Mouse (Mus musculus) thymus, postnatal 10 days (tissue): ENCODE measurements at regions not wholly inside any gene's neighbourhood (a gene's known extent, or its start where the extent isn't known, plus 50 kb on each side); places are given as distances from the start of the nearest gene placed in this dataset.

Experiments
- DNase-seq, 2 experiments: peaks; one replicate each; pipeline ENCODE4 v3.0.0; 2021; ENCODE audit warnings: low spot score in 2 of 2

DNA sequence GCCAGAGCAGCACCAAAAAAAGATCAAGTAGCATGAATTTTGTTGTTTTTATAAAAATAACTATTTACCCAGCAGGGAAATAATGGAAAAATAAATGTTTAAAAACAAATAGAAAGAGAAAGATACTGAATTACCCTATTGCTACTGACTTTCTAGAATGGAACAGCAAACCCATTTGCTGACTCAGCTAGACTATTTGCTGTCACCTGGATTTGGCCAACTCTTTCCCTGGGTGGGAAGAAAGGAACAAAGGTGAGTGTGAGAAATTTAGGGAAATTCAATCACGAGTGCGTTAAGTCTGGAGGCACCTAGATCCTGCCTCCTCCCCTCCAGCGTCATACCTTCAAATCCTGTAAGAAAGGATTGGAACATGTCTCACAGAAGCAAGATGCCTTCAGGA, 110.2 kb downstream of the Tmsb4x start:
- no peak for DNase-seq

DNA sequence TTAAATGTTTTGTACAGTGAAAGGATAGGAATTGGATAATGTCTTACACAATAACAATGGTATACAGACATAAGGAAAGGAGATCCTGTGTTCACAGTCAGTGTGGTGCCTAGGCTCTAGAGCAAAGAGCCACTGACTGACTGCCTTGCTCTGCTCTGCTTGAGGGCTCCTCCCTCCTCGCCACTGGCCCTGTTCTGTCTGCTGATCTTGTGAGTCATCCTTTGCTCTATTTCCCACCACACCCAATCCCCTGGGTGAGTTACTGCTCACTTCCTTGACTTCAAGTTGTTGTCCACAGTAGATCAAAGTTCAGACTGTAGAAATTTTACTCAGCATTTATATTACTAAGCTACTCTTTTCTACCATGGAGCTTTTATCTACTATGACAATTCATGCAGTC, 117.3 kb downstream of the Tmsb4x start:
- DNase-seq, result no peak

DNA sequence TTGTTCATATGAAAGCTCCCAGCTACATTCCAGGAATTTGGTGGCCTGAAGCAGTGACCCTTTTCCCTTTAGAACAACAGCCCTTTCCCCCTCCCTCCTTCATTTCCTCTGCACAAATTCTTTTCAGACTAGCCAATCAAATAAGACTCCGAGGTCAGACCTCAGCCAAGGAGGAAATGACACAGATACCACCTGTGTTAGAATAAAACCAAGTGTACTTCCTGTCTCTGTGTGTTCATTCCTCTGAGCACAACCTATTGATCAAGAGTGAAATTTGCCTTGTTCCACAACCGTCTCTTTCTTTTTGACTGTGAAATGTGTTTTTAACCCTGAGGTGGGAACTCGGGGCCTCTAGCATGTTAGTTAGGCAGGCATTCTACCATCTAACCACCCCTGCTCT, 120.2 kb downstream of the Tmsb4x start:
- DNase-seq, result peak; percentile 10

DNA sequence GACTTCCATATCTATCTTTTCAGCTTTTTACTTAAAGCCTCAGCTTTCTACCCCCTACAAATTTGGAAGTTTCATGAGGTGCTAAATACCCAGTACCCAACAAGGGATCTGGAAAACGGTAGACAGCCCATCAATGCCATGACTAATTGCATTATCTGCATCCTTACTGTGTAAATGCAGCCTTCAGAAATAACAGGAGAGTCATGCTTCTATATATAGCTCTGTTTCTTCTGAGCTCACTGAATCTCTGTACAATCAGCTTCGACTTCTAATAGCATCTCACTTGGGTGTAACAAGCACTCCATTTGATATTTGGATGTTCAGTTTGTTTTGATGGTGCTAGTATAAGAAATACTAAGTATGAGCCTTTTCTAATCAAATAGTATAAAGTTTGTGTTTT, 120.7 kb downstream of the Tmsb4x start:
- DNase-seq, result no peak

DNA sequence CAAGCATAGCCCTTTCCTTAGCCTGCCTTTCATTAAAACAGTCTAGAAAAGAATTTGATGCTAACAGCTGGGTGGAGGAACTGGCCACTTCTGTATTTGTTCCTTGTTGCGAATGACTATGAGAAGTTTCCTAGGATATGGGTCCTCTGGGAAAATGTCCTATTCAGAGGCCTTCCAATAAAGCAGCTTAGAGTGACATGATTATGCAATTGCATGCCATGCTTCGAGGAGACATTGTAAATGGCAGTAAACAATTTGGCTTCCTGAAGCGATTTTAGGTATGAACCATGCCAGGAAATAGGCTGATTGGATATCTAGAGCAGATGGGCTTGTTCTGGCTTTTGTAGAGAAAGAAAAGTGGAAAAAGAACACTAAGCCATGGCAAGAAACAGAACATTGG, 128.3 kb downstream of the Tmsb4x start:
- DNase-seq, result no peak

DNA sequence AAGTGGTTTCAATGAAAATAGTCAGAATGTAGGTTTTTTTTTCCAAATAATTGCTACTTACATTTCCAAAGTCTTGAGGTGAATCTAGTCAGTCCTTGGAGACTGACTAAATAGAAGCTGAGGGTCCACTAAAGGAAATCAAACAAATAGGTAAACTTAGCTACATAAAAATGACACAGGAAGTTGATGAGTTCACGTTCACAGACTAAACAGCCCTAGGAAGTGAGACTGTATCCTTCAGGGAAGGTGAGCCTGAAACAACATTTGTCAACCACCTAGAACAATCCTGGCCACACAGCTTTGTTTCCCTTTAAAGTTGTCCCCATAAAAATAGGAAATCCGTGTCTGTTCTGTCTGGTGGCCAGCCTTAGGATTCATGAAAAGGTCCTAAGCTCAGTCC, 140.0 kb downstream of the Tmsb4x start:
- DNase-seq, result no peak

DNA sequence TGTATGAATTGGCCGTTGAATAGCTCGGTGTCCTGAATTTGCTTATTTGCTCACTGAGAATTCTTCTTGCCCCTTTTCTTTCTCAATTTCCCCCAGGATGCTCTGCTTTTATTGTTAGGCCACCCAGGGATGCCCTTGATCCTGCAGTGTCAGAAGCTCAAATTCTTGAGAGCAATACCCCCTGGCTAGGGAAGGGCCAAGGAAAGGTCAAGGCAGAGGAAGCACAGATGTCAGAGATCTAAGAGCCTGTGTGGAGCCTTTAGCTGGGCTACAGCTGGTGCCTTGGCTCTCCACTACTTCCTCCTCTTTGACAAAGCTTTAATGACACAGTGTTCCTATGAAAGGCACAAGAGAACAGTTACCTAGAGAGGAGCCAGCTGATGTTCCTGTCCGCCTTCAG, 141.2 kb downstream of the Tmsb4x start:
- DNase-seq, result no peak

DNA sequence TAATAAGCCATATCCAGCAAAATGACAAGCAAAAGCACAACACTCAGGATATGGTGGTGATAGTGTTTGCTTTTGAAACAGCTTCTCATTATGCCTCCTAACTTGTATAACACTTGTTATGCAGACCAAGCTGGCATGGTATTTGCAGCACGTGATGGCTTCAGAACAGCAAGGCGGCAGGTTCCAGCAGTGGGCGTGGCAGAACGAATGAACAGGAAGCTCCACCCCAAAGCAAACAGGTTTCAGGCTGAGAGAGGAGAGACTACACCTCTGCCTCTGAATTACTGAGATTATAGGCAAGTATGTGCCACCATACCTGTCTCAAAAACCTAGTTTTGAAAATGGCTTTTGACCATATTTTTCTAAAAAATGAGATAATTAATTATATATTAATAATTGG, 145.2 kb downstream of the Tmsb4x start:
- DNase-seq, result peak; percentile 3 to 8

DNA sequence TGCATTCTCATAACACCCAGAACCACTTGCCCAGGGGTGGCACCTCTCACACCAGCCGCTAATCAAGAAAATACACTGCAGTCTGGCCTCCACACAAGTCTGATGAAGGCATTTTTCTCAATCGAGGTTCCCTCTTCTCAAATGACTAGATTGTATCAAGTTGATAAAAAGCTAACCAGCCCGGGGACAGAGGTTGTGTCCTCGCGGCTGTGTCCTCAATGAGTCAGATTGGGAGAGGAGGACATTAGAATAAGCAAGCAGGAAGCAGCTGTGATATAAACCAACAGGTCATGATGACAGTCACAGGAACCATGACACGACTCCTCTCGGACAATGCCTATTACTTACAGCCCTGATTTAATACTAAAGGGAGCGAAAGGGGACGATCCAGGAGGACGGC, 156.7 kb downstream of the Tmsb4x start:
- no peak for DNase-seq

DNA sequence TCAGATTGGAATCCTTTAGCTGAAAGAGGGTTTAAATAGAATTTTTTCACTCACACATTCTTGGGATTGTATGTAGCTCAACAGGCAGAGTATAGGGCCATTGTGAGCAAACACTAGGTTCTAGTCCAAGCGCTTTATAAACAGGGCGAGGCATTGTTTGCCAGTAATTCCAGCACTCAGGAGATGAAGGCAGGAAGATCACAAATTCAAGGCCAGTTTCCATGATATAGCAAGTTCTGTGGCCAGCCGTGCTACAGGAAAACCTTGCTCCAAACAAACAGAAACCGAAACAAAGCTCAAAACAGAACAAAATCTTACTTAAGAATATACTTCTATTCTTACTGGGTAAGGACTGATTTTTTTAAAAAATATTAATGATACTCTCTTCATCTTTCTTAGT, 159.0 kb downstream of the Tmsb4x start:
- no peak for DNase-seq

DNA sequence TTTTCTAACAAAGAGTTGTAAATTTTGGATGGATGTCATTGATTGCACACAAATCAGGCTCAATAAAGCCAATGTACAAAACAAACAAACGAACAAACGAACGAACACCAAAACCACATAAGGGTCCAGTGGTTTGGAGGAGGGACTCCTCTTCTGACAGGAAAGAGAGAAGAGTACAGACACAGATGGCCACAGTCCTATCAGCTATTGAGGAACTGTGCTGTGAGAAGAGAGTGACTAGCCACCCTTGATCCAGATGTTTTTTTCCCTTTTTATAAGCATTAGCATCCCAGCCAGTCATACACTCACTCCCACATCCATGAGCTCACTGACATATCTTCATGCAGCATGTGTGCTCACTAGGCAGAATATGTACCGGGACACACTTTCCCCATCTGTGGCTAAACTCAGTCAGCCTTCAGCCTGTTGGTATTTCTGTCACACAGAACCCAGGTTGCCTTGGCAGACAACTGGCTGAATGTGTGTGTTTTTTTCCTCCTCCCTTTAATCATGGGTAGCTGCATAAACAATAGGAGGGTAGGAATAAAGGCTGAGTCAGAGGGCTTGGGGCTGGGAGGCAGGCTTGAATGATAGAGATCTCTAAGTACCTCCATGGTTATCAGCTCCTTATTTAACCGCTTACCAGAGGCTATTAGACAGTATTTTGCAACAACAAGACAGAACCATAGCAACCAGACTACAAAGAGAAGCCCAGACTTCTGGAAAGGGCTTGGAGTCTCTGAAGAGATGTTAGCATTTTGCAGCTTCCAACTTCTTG, 159.7 kb downstream of the Tmsb4x start:
- DNase-seq, result no peak

DNA sequence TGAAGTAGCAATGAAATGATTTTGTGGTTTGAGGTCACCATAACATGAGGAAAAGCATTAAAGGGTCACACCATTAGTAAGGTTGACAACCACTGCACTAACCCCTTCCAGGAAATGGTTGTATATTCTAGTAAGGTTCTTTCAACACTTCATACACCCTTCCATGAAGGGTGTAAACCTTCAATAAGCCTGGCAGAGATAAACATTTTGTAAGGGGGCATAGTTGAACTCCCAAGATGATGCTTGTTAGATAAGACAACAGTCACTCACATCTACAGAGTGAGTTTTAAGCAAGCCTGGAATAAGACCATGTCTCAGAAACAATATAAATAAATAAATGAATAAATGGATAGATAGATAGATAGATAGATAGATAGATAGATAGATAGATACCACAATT, 171.1 kb downstream of the Tmsb4x start:
- no peak for DNase-seq

DNA sequence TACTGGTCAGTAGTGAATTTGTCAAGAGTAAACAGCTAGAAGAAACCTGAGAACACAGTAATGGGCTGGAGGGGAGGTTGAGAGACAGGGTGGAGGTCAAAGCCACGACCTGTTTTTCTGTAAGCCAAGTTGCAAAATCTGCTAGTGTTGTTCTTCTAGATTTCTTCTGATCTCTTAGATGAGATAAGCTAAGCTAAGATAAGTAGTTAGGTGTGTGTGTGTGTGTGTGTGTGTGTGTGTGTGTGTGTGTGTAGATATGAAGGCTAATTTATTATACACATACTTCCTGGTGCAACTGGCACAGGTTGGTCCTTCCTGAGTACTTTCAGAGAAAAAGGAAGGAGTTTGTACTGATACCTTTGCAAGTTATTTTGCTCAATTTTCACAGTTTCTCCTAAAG, 172.8 kb downstream of the Tmsb4x start:
- no peak for DNase-seq

DNA sequence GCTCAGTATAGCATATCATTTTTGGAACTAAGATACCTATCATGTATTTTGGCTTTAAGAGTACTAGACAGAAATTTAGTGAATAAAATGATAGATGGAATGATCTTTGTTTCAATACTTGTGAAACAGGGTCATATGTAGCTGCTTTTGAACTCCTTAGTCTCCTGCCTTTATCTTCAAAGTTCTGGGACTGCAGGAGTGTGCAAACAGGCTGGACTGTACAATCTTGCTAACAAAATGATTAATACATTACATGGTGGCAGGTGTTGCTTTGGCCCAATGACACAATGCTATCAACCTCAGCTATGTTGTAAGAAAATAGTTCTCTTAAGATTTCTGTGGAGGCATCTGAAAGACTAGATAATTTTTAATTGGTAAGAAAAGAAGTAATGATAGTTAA, 173.5 kb downstream of the Tmsb4x start:
- DNase-seq, result no peak

DNA sequence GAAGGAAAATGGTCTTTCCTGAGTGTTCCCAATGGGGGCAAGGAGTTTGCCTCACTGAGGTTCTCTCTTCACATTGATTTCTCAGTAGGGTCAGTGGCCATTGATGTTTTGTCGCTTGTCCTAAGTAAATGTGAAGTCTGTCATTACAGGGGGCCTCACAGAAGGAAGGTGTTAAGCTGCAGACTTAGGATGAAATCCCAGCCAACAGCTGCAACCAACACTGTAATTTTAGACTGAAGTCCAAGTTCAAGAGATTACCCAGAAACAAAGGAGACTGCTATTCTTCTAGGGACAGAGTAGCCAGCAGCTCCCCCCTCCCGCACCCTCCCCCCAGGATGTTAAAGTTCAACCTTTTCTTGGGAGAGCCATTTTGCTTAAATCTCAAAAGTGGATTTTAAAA, 176.0 kb downstream of the Tmsb4x start:
- no peak for DNase-seq

DNA sequence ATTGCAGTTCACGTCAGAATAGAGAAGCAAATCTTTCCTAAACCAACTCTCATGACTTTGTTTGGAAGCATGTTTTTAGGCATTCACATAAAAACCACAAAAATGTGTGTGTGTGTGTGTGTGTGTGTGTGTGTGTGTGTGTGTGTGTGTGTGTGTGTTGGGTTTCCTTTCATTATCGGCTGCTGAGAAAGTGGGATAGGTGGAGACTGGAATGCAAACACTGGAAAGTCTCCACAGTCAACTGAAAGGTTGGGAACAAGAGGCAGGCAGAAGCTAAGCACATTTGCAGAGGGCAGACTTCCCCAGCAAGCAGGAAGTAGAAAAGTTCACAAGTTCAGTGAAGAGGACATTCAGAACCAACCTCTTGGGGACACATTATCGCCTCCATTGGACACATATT, 176.5 kb downstream of the Tmsb4x start:
- no peak for DNase-seq

DNA sequence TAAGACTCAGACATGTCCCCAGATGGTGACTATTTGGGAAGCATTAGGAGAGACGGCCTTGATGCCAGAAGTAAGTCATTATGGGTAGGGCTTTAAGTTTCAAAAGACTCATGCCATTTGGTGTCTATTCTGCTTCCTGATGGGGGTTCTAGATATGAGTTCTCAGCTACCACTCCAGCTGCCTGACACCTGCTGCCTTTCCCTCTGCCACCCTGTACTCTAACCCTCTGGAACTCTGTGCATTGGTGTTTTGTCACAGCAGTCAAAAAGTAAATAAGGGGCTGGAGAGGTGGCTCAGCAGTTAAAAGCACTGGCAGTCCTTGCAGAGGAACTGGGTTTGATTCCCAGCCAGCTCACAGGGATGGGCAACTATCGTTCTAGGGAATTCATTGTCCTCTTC, 177.6 kb downstream of the Tmsb4x start:
- DNase-seq, result no peak

DNA sequence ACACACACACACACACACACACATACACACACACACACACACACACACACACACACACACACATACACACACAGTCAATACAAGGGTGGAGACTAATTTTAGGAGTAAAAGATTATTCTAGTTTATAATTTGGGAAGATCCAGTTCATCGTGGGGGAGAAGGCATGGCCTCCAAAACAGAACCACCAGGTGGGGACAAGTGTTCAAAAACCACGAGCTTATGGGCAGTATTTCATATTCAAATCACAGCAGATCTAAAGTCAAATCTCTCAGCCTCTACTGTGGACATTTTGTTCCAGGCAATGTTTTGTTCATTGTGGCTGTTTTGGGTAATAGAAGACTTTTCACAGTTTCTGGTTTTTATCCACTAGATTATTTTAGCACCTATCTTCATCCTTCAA, 193.5 kb downstream of the Tmsb4x start:
- no peak for DNase-seq

DNA sequence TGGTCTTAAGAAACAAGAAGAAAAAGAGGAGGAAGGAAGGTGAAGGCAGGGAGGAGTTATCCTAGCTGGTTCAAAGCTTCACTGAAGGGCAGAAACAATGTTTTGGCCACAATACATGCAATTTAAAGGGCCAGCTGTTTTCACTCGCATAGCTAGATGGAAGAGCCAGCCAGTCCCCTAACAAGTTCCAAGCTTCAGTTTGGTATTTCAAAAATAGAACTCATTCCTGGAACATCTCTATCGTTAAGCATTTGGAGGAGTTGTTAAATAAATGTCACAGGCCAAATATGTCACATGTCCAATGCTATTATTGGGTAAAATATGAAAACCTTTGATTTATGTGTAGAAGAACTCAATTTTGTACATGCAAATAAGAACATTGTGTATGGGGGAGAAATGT, 194.8 kb downstream of the Tmsb4x start:
- no peak for DNase-seq

DNA sequence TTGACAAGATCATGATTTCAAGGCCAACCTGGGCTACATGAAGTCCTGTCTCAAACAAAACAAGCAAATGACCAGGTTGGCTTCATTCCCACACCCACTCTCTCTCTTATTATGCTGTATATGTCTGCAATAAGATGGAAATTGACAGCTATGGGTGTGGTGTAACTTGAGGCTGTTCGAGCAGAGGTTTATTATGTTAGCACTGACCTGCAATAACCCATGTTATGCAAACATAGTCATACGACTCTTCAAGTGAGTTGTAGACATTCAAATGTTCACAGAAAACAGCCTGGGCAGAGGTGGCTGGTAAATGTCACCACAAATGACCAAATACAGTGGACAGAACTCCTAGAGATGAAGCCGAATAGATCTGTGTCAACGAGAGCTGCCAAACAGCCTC, 196.2 kb downstream of the Tmsb4x start:
- no peak for DNase-seq

DNA sequence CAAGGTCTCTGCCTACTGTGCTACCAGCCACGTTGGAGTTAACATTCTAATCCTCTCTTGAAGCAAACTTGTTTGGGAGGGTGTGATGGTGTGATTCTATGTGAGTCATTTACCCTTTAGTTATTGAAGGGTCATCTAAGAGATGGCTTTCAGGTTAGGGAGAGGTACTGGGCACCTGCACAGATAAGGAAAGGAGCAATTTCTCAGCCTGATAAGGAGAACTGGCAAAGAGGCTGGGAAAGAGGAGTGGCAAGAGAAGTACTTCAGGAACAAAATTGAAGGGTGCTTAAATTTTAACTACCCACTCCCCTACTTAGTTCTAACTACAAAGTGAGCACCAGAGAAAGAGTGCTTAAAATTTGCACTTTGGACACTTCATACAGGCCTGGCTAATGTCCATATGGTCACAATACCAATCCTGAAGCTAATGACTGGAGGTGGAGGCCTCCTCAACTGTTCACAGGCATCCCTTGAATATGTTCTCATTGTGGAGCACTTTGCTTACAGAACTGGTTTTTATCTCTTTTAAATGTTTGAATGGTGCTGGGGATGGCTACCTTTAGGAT, 197.1 kb downstream of the Tmsb4x start:
- DNase-seq, result no peak

DNA sequence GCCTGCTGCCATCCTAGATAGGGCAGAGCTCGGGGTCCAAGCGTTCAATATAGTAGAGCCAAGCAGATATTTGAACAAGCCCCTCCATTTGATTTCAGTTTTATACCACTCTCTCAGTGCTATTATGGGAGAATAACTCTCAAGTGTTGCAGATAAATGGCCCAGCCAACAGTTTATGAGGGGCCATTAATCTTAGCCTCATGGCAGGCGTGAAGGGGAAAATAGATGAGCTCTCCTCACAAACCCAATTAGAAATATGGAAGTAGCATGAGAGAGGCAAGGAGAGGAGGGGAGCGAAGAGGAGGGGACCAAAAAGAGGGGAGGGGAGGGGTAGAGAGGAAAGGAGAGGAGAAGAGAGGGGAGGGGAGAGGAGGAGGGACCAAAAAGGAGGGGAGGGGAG, 213.3 kb downstream of the Tmsb4x start:
- DNase-seq, result no peak

DNA sequence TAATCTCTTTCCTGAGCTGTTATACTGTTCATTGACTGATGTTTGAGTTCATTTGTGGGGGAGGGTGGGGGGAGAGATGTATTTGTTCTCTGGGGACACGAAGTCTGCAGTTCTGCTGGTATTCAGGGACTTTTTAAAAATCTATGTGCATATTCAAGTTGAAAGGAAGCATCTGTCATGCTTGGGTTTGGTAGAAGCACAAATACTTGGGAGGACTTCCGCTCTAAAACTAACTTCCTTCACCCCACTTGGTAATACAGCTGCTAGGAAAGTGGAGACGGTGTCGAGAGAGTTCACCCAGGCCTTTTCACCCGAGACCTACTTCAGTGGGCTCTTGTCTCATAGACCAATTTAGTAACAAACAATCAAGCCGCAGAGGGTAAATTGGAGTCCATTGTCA, 228.1 kb downstream of the Tmsb4x start:
- no peak for DNase-seq

DNA sequence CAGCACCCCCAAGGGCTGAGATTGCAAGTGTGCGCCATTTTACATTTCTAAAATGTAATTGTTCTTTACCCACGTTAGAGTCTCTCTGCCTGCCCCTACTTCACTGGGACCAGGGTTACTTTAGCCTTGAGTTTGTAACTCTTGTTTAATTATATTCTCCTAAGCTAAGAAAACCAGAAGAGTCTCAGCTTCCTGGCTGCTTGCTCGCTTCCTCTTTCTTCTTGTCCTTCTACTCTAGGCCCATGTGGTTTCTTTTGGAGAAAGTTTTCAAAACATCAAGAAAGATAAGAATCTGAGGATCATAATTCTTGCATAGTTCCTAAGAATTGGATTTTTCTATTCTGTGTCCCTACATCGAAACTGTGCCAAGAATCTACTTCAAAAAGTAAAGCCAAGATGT, 228.6 kb downstream of the Tmsb4x start:
- DNase-seq, result no peak
